Mouse (Mus musculus) layer of hippocampus, adult 18-20 months (tissue): ENCODE measurements at regions not wholly inside any gene's neighbourhood (a gene's known extent, or its start where the extent isn't known, plus 50 kb on each side); places are given as distances from the start of the nearest gene placed in this dataset.

Experiments
- DNase-seq, 2 experiments: peaks; one replicate each; pipeline ENCODE4 v3.0.0; 2022; ENCODE audit warnings: low spot score in 2 of 2

DNA sequence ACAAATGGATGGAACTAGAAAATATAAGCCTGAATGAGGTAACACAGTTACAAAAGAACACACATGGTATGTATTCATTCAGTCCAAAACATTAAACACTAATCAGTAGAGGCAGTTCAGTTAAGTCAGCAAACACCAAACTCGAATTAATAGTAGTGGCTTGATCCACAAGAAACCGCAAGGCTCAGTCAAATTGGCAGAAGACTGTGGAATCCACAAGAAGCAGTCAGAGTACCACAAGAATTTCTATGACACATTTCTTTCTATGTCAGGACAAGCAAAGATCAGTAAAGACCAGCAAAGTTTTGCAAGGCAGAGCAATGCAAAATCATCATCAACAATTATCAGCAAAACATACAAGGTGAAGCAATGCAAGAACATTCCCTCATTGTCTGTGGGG is 1373.9 kb upstream of the Zeb2 start:
- no peak for DNase-seq

DNA sequence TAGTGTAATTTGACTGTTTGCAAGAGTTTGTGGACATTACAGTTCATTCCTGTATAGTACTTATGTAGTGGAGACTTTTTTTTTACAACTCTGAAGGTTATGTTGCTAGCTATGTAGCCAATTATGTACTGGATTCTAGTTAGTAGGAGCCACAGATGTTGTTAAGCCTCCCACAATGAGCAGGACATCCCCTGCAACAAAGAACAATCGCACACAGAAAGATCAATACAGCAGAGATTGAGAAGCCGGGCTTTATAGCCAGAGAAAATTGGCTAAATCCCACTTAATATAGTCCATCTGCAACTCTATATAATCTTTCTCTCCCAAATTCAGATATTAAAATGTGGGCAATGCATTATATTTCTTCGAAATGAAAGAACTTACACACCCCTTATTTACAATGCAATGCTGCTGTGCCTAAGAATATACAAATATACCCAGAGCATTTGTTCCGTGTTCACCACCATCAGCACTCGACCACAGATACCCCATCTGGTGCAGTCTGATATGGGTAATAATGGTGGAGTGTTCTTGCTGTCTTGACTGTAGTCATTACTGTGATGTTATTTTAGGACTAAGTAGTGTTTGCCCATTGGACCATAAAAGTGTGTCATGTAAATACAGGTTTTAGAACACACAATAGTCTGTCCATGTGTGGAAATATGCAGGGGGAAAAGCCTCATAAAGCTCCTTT is 1351.9 kb upstream of the Zeb2 start:
- no peak for DNase-seq

DNA sequence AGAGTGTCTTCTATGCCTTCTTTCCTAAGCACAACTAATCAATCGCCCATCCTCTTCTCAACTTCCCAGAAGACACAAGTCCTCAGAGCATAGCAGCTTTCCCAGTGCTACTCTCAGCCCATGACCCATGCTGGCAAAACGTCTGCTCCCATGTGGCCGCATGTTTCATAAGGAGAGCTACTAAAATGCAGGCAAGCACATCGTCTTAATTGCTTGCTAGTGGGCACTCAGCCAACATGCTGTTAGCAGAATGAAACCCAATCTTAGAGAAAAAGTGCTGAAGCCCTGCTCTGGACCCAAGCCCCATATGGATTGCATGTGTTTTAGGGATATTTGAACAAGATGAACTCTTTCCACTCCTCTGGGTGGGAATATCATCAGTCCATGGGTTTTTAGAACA is 1348.2 kb upstream of the Zeb2 start:
- peak in 1 of 2 experiments; percentile 5 for DNase-seq

DNA sequence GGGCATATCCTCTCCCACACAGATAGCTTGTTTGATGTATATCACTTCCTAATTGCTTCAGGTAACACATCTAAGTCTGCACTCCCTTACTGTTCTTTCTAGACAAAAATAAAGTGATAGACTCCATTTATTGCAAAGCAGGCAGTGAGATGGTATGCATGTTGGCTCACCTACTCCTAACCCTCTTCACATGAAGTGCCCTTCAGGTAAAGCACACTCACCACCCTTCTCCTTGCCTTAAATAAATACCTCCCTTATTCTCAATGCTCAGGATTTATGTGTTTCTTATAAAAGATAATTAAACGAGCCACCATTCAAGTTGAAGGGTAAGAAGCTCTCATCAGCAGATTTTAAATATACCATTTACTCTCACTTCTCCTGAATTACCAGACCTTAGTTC is 1347.7 kb upstream of the Zeb2 start:
- no peak for DNase-seq

DNA sequence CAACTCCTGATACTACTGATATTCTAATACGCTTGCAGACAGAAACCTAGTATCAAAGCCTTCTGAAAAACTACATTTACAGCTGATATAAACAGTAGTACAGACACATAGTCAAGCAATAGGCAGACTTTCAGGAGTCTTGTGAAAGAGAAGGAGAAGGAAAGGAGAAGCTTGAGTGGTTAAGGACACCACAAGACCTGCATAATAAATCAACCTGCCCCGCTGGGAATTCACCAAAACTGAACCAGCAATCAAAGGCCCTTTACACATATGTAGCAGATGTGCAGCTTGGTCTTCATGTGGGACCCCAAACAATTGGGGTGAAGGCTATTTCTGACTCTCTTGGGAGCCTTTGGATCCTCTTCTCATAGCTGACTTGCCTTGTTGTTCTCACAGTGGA is 1345.5 kb upstream of the Zeb2 start:
- no peak for DNase-seq

DNA sequence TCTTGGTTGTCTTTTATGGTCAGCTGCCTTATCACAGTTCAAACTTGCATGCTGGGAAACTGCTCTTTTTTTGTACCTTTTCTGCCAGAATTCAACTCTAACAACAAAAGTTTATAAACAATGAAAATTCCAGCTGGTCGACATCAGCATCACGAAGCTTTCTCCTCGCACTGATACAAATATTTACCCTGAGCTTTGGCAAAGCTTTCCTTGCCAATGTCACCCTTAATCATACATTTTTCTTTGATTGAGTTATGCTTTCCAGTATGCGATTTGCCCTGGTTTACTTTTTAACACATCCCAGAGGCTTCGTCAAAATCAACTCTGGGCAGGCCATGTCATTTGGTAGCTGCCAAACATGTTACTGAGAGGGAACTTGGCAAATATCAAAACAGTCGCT is 1333.5 kb upstream of the Zeb2 start:
- DNase-seq, result no peak

DNA sequence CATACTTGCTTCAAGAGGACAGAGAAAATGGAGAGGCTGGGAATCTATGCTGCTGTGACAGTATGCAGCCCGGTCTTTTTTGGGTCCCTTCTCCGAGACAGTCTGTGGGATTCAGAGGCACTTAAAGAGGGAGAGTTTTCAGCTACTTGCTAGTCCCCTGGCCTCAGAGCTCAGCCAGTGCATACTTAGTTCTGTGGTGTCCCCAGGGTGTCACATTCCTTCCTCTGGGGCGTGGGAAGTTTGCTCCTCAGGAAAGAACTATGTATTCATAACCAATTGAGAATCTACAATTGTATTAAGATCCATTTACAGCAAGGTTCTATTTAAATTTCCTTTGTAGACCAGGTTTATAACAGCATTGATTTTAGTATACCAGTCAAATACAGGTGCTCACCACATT is 1328.1 kb upstream of the Zeb2 start:
- no peak for DNase-seq

DNA sequence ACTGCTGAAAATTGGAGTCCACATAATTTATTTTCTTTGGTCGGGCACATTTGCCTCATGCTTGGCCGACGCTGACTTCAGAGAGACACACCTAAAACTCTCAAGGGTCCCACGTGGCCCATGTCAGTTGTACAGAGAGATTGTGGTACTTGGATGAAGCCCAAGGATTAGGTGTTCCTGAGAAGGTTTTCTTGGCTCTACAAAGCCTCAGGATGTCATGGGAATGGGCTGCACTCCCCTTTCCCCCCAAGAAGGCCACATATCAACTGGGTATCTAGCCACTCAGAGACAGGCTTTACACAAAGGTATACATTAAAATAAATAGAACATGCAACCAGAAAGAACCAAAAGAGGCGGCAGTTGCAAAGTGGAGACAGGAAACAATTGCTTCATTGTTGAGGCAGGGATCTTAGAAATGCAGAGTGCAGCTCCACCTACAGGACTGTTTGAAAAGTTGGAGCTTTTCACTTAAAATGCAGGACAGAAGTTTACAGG is 1326.5 kb upstream of the Zeb2 start:
- peak; percentile 46 to 72 for DNase-seq

DNA sequence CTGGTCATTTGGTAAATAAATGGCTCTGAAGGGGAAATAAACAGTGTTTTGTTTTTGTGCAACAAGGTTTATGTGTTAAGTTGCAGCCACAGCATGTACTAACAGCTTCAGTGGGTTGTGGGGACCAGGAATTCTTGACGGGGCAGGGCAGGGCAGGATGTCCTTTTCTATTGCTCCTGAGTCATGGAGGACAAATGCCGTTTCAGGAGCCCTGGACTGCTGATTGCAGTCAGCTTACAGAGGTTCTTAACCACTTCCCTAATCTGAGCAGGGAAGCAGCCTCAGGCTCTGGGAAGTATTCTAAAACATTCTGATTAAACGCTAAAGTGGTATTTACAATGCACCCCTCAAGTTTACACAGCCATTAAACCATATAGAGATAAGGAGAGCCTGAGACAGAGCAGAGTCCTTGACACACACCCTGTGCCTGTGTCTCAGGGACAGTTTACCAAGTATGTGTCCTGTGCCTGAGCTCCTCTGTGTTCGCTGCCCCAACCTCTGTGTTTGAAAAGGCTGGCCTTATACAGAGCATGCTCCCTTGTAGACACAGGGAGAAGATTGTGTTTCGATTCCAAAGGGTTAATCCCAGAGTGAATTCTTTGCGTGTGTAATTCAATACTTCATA is 1326.0 kb upstream of the Zeb2 start:
- peak in 1 of 2 experiments; percentile 22 for DNase-seq

DNA sequence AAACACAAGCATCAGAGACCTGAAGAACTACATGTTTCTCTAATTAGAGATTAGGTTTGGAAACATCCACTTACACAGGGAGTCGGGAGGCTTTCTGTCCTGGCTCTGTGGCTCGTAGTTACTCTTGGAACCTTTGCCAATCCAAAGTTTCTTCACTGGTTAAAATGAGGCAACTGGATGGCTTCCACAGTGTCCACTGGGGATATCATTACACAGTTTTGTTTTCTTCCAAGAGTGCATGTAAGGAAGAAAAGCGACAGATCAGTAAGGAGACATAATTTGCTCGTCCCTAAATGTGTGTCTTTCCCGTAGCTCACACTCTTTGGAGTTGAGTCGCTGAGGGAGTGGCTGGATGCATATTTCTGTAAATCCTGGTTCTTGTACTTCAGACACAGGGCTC is 1325.4 kb upstream of the Zeb2 start:
- DNase-seq, result no peak

DNA sequence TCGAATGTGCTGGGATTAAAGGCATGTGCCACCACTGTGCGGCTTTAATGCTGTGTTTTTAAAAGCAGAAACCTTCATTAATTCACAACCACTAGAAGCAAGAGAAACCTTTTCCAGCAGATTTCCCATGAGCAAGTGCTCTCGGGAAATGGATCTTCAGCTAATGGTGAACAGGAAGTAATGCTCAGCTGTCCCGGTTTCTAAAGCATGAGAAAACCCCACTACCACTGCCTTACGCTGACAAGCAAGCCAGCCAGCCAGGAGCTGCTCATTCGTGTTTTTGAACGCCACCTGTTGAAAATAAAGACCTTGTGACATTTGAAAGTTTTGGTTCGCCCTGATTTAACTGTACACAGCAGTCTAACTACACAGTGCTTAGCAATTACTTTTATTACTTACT is 1324.7 kb upstream of the Zeb2 start:
- no peak for DNase-seq

DNA sequence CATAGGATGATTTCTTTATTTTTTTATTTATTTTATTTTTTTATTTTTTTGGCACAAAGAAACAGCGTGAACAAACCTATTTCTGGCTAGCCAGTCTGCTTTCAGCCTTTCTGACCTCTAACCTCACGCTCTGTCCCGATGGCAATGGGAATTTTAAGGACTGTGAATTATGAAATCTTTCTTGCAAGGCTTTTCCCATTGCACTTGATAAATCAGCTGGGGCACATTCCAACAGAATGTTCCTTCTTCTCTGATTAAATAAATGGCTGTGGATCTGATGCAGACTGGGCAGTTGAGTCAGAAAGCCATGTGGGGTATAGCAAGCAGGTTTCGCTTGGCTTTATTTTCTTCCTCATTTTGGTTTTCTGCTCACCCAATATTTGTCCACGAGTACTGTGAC is 1324.2 kb upstream of the Zeb2 start:
- no peak for DNase-seq

DNA sequence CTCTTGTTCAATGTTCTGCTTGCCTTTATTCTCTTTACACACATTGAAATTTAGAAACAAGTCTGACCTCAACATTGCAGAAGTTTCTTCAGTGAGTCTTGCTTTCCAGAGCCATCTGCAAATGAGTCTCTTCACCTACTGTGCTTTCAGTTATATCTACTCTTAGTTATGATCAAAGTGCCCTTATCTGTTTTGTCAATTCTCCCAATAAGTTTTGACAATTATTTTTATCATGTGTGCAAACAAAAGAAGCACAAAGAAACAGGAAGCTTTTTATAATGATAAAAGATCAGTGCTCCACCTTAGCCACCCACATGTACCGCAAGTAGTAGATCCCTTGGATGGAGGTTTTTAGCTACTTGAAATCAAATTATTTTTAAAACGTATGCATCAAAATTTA is 1322.8 kb upstream of the Zeb2 start:
- no peak for DNase-seq

DNA sequence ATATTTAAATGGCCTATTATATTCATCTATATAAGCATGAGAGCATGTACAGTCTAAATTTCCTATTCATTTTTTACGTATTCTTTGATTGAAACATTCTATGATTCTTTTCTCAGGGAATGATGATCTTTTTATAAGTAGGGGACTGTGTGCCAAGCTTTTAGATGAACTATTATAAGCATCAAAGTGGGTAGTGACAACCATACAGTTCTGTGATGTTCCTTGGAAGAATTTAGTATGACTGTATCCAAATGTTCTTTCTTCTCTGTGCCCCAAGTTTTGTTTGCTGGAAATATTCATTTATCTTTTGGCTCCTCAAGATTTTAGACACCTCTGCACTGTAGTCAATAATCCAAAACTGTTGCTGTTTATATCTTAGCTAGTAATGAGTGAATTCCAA is 1301.1 kb upstream of the Zeb2 start:
- DNase-seq, result no peak

DNA sequence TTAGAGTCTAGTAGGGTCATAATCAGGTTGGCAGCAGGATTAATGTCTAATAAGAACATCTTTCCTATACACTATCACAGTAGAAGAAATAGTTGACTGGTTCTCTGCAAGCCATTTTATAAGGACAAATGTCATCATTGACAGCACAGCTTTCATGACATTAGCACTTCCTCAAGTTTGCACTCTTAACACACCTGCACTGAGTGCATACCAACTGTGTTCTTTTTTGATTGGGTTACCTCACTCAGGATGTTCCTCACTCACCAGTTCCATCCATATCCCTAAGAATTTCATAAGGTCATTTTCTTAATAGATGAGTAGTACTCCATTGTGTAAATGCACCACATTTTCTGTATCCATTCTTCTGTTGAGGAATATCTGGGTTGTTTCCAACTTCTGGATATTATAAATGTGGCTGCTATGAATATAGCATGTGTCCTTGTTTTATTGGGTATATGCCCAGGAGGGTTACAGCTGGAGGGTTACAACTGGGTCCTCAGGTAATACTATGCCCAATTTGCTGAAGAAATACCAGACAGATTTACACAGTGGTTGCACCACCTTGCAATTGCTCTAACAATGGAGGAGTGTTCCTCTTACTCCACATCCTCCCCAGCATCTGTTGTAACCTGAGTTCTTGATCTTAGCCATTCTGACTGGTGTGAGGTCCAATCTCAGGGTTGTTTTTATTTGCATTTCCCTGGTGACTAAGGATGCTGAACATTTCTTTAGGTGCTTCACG is 1285.3 kb upstream of the Zeb2 start:
- no peak for DNase-seq

DNA sequence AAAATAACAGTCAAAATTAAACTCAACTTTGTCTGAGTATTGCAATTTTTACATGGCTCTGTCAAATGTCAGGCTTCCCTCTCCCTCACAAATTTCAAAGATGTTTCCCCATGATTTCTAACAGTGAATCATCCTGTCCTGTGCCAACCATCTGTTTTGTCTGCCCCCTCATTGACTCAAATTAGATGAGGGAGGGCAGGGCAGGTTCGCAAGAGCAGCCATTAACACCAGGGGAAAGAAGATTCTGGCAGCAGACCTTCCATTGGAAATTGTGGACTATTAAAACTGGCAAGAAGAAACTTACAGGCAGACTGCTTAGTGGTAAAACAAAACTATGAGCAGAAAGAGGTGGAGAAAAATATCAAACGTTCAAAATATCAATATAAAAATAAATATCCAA is 1277.0 kb upstream of the Zeb2 start:
- peak; percentile 58 to 86 for DNase-seq

DNA sequence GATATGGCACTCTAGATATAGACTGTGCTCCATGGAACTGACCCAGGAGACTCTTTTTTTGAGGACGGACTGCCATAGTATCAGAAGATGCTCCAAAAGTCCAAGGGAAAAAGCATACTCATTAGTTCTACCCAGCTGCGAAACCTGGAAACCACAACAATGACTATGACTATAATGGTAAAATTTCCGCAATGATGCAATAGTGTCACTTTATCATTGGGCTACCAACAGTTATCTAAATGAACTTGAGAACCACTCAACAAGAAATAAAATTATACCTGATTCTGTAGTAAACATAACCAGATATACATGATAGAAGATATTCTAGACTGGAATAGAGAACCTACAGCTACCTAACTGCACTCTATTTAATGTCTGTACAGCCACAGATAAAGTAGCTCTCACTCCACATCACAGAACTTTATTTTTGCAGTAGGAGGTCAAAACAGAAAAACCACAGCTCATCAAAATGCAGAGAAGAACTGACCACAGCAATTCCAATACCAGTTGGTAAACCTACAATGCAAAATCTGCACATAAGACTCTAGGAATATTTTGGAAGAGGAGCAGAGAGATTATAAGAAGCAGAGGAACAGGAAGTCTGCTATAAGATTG is 1255.8 kb upstream of the Zeb2 start:
- DNase-seq, result no peak

DNA sequence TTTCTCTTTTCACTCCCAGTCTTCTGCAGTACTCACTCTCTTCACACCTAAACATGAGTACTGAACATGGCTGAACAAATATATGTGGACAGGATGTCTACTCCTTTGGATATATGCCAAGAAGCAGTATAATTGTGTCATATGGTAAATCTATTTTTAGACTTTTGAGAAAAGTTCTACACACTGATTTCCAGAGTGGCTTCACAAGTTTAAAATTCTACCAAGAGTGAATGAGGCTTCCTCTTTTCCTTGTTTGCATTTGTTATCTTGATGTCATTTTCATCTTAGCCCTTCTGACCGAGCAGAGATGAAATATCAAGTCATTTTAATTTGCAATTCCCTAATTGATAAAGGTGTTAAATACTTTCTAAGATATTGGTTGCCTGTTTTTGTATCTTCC is 1254.6 kb upstream of the Zeb2 start:
- DNase-seq, result no peak

DNA sequence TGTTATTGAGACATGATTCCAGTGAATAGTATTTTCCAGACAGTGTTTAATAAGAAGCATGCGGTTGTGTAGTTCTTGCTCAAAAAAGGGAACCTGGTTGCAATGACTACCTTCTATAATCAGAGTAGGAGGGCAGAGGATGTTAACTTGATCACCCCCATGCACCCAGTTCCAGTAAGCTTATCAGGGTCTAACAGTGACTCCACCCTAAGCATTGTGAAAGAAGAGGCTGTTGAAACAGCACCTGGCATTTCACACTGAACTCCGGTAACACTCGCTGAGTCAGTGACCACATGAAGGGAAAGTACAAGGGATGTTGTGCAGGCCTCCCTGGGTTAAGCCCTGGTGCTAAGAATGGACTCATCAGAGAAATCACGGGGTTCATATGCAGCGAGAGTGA is 1253.8 kb upstream of the Zeb2 start:
- no peak for DNase-seq

DNA sequence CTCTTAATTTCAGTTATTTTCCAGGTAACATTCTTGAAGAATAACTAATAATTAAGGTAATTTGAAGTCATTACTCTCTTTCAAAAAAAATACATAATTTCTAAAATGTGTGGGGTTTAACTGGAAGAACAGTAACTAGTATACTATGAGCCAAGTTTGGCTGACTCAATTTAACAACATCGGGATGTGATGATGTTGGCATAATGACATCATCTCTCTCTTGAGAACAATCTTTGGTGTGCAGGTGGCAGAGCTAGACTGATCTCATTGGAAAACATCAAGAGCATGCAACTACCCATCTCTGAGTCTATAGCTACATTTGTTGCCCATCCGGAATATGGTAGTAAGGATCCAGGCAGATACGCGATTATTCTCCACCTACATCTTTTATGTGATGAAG is 1251.7 kb upstream of the Zeb2 start:
- DNase-seq, result no peak

DNA sequence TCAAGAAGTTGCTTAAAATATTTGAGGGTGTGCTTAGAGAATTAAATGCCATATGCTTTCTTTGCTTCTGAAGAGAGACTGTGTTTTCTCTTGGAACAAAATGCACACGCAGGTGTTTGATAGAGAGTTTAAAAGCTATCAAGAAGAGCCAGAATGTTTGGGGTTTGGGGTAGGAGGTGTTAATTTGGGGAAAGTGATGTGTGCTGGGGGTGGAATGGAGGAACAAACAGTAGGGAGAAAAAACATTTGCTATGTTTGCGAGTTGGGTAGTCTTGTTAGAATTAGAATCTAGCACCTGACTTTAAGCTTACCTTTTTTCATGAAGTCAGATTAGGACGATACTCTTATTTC is 1248.9 kb upstream of the Zeb2 start:
- DNase-seq, result peak; percentile 19 to 62

DNA sequence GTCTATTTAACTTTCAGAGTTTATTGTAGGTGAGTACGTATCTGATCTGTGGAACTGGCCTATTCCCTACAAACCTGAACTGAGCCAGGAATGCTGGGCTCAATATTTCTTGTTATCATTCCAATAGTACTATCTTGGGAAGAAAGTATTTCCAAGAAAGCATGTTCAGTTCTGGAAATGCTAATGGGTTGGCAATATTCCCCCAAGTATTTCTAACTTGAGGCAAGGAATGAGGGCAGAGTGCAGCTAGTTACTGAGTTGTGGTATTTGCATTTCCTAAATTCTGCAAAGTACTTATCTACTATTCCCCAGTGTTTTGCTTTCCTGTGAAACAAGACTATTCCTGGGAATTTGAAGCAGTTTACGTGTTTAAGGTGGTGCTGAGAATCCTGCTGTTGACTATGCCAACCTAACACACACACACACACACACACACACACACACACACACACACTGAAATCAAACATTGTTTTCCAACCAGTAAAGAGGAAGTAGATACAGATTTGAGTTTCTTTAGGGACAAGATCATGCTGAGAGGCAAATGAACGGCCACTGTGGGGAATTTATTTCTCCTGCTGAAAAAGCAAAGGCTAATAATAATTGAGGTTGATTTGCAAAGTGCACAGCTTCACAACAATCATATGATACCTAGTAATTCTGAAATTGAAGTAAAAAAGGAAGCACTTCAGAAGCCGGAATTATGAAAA is 1248.4 kb upstream of the Zeb2 start:
- no peak for DNase-seq
